Mouse (Mus musculus): ENCODE results near the gene Lcat. TPM values are rescaled to one million over a fixed set of nuclear protein-coding genes. Genes with fewer than 3 reads are reported as not detected.
"Not testable (repeated sequence)": the region's sequence is repeated elsewhere in the genome, so short reads cannot be mapped to it uniquely, and the experiment has no call there.

The Lcat gene
- polyA plus RNA-seq (2016; fragmentation: Nextera tagmentation; extraction: Ambion mirVana): 2.0 and 2.1 TPM in 2 replicates

- 92% methylated on average over 8 of the region's 8 CpGs for WGBS
- H3K27ac ChIP-seq: no peak within 1 kb of the TSS
These were observed at the start of gene Lcat for GRCm38 (mm10) chr8:105943321-105943739. Gene Lcat (minus strand): TSS chr8:105943382.

GRCm38 (mm10) chr8:105992499-105992898 lies 49.3 kb upstream of the Lcat start:
- WGBS: 68% methylated on average over 5 of the region's 5 CpGs

More at GRCm38 (mm10) chr8:105943321-105943739, at the start of gene Lcat:
- no peak for DNase-seq (ENCODE audit: low spot score)
- H3K4me3 ChIP-seq: no peak within 1 kb of the TSS
- peaks cover 83% of the 10 kb centered on the region for H3K36me3 ChIP-seq
- no peaks in the 10 kb centered on the region for H3K9me3 ChIP-seq (replicated peaks)
- peaks cover 1% of the 10 kb centered on the region; the same call in 1 of the 2 replicates for H3K4me1 ChIP-seq
- no peaks in the 10 kb centered on the region for H3K27me3 ChIP-seq (ENCODE audit: low read depth, poor library complexity, severe bottlenecking)

GRCm38 (mm10) chr8:105991546-105991945 lies 48.4 kb upstream of the Lcat start:
- Histone ChIP-seq H3K4me3 (no peak overlapping the region), H3K36me3 (no peaks in the 10 kb centered on the region), H3K27ac (peak overlapping the region; percentile 72), H3K27me3 (ENCODE audit: low read depth, poor library complexity, severe bottlenecking) (peaks cover 6% of the 10 kb centered on the region), H3K4me1 (peaks cover 11% of the 10 kb centered on the region; the same call in 1 of the 2 replicates), H3K9me3 (replicated peaks) (no peaks in the 10 kb centered on the region)
- 81% methylated on average over 2 of the region's 2 CpGs for WGBS
- DNase-seq (ENCODE audit: low spot score): no peak

More at GRCm38 (mm10) chr8:105992499-105992898, 49.3 kb upstream of the Lcat start:
- no peaks in the 10 kb centered on the region for H3K9me3 ChIP-seq (replicated peaks)
- peaks cover 6% of the 10 kb centered on the region for H3K27me3 ChIP-seq (ENCODE audit: low read depth, poor library complexity, severe bottlenecking)
- DNase-seq (ENCODE audit: low spot score): no peak
- no peak overlapping the region for H3K4me3 ChIP-seq
- H3K27ac ChIP-seq: no peak overlapping the region
- H3K4me1 ChIP-seq: peaks cover 11% of the 10 kb centered on the region; the same call in 1 of the 2 replicates
- H3K36me3 ChIP-seq: no peaks in the 10 kb centered on the region

- Histone ChIP-seq H3K27me3 (ENCODE audit: low read depth, poor library complexity, severe bottlenecking) (peaks cover 6% of the 10 kb centered on the region), H3K4me1 (peaks cover 11% of the 10 kb centered on the region; the same call in 1 of the 2 replicates), H3K36me3 (no peaks in the 10 kb centered on the region), H3K9me3 (replicated peaks) (no peaks in the 10 kb centered on the region), H3K27ac (peak within 1 kb of the TSS; percentile 72), H3K4me3 (0 out of 2 replicates have a peak within 1 kb of the TSS, but pooled peaks have one; percentile 14)
- 11% methylated on average over 15 of the region's 15 CpGs for WGBS
- DNase-seq (ENCODE audit: low spot score): peak; percentile 91
These were observed 47.7 kb upstream of the Lcat start, which contains the start of gene Dus2 for GRCm38 (mm10) chr8:105990856-105991387. Gene Dus2 (plus strand): TSS chr8:105991337.

- Histone ChIP-seq H3K4me3 (no peak overlapping the region), H3K36me3 (no peaks in the 10 kb centered on the region), H3K27ac (no peak overlapping the region), H3K4me1 (peaks cover 11% of the 10 kb centered on the region; the same call in 1 of the 2 replicates), H3K9me3 (replicated peaks) (no peaks in the 10 kb centered on the region), H3K27me3 (ENCODE audit: low read depth, poor library complexity, severe bottlenecking) (peaks cover 6% of the 10 kb centered on the region)
- DNase-seq (ENCODE audit: low spot score): no peak
- 87% methylated on average over 11 of the region's 11 CpGs for WGBS
These were observed 45.4 kb upstream of the Lcat start for GRCm38 (mm10) chr8:105988546-105988945.

GRCm38 (mm10) chr8:105983406-105983805 lies 40.2 kb upstream of the Lcat start:
- H3K27ac ChIP-seq; H3K27me3 ChIP-seq (ENCODE audit: low read depth, poor library complexity, severe bottlenecking); H3K36me3 ChIP-seq; H3K4me3 ChIP-seq; DNase-seq (ENCODE audit: low spot score); H3K9me3 ChIP-seq (replicated peaks); H3K4me1 ChIP-seq: not testable (repeated sequence)
- WGBS: 84% methylated on average over 11 of the region's 11 CpGs

GRCm38 (mm10) chr8:105981146-105981545 lies 38.0 kb upstream of the Lcat start:
- no peaks in the 10 kb centered on the region; the same call in 1 of the 2 replicates for H3K9me3 ChIP-seq (replicated peaks)
- no peaks in the 10 kb centered on the region for H3K4me1 ChIP-seq
- WGBS: 95% methylated on average over 1 of the region's 1 CpGs
- H3K4me3 ChIP-seq: no peak overlapping the region
- H3K27me3 ChIP-seq (ENCODE audit: low read depth, poor library complexity, severe bottlenecking): no peaks in the 10 kb centered on the region
- no peak overlapping the region for H3K27ac ChIP-seq
- H3K36me3 ChIP-seq: no peaks in the 10 kb centered on the region
- DNase-seq (ENCODE audit: low spot score): no peak

GRCm38 (mm10) chr8:105979325-105979724 lies 36.1 kb upstream of the Lcat start, which contains the start of gene Dpep3:
Gene Dpep3 (minus strand): TSS chr8:105979429.
- Histone ChIP-seq H3K9me3 (replicated peaks) (no peaks in the 10 kb centered on the region; the same call in 1 of the 2 replicates), H3K4me3 (no peak within 1 kb of the TSS), H3K27ac (no peak within 1 kb of the TSS), H3K36me3 (no peaks in the 10 kb centered on the region), H3K4me1 (no peaks in the 10 kb centered on the region), H3K27me3 (ENCODE audit: low read depth, poor library complexity, severe bottlenecking) (no peaks in the 10 kb centered on the region)
- WGBS: 91% methylated on average over 15 of the region's 15 CpGs
- no peak for DNase-seq (ENCODE audit: low spot score)

GRCm38 (mm10) chr8:105975363-105975762 lies 32.2 kb upstream of the Lcat start:
- no peaks in the 10 kb centered on the region for H3K4me1 ChIP-seq
- WGBS: 69% methylated on average over 7 of the region's 7 CpGs
- H3K27ac ChIP-seq: no peak overlapping the region
- no peaks in the 10 kb centered on the region for H3K36me3 ChIP-seq
- H3K9me3 ChIP-seq (replicated peaks): no peaks in the 10 kb centered on the region; the same call in 1 of the 2 replicates
- H3K4me3 ChIP-seq: no peak overlapping the region
- no peak for DNase-seq (ENCODE audit: low spot score)
- no peaks in the 10 kb centered on the region for H3K27me3 ChIP-seq (ENCODE audit: low read depth, poor library complexity, severe bottlenecking)

GRCm38 (mm10) chr8:105971019-105971720 lies 28.0 kb upstream of the Lcat start:
- H3K27me3 ChIP-seq (ENCODE audit: low read depth, poor library complexity, severe bottlenecking): peaks cover 14% of the 10 kb centered on the region
- peaks cover 13% of the 10 kb centered on the region for H3K4me1 ChIP-seq
- H3K9me3 ChIP-seq (replicated peaks): no peaks in the 10 kb centered on the region
- H3K27ac ChIP-seq: no peak overlapping the region
- whole genome bisulfite sequencing: 78% methylated on average over 8 of the region's 8 CpGs
- no peaks in the 10 kb centered on the region for H3K36me3 ChIP-seq
- DNase-seq (ENCODE audit: low spot score): no peak
- no peak overlapping the region for H3K4me3 ChIP-seq

GRCm38 (mm10) chr8:105969367-105969766 lies 26.2 kb upstream of the Lcat start:
- H3K4me1 ChIP-seq: peaks cover 31% of the 10 kb centered on the region
- no peak overlapping the region for H3K27ac ChIP-seq
- DNase-seq (ENCODE audit: low spot score): no peak
- WGBS: 97% methylated on average over 1 of the region's 1 CpGs
- no peak overlapping the region for H3K4me3 ChIP-seq
- no peaks in the 10 kb centered on the region for H3K9me3 ChIP-seq (replicated peaks)
- no peaks in the 10 kb centered on the region for H3K36me3 ChIP-seq
- H3K27me3 ChIP-seq (ENCODE audit: low read depth, poor library complexity, severe bottlenecking): peaks cover 14% of the 10 kb centered on the region

GRCm38 (mm10) chr8:105966692-105967311 lies 23.6 kb upstream of the Lcat start:
- Histone ChIP-seq H3K4me1 (peaks cover 41% of the 10 kb centered on the region), H3K27me3 (ENCODE audit: low read depth, poor library complexity, severe bottlenecking) (peaks cover 14% of the 10 kb centered on the region), H3K36me3 (0 out of 2 replicates have a peak, but pooled peaks cover 4% of the 10 kb centered on the region), H3K4me3 (peak overlapping the region; percentile 87), H3K27ac (peak overlapping the region; percentile 93), H3K9me3 (replicated peaks) (no peaks in the 10 kb centered on the region)
- WGBS: 5% methylated on average over 19 of the region's 19 CpGs
- peak; percentile 84 for DNase-seq (ENCODE audit: low spot score)
